Mouse (Mus musculus): ENCODE measurements around the gene Fam178b. TPM values are rescaled to one million over a fixed set of nuclear protein-coding genes. Genes with fewer than 3 reads are reported as not detected.
"Not testable (repeated sequence)": the region's sequence is repeated elsewhere in the genome, so short reads cannot be mapped to it uniquely, and the experiment has no call there.

Fam178b gene
- polyA plus RNA-seq, 1 experiment from 2014 or later = 1.1 TPM

DNA sequence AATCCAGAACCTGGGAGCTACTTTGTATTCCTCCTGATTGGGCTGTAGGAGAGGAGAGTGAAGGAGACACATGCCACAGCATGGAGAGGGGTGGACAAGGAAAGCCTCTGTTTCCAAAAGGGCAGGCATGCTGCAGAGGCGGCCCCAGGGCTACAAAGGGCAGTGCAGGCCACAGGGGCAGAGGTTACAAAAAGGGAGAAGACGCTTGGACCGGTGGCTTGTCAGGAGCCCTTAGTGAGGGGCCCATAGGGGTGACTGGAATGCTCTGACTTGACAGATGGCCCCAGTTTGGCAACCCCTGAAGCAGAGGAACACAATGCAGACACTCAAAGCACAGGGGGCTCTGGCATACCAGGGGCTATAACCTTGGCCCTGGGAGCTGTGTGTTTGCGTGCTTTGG is 51.6 kb downstream of the Fam178b start:
- Histone ChIP-seq H3K36me3 (ENCODE audit: control insufficient read depth, insufficient read depth, low read length) (no peaks in the 10 kb centered on the region), H3K27ac (ENCODE audit: low read length) (no peak overlapping the region), H3K4me3 (ENCODE audit: low read depth, low read length) (no peak overlapping the region), H3K9me3 (ENCODE audit: control insufficient read depth, low read depth, low read length) (no peaks in the 10 kb centered on the region), H3K4me1 (ENCODE audit: control insufficient read depth, insufficient read depth, low read length) (peaks cover 10% of the 10 kb centered on the region), H3K9ac (replicated peaks; ENCODE audit: low read depth, low read length) (no peak overlapping the region), H3K27me3 (ENCODE audit: control insufficient read depth, insufficient read depth, low read length) (no peaks in the 10 kb centered on the region), H3K4me2 (replicated peaks; ENCODE audit: low read depth, low read length) (no peak overlapping the region)
- WGBS = 36% methylated on average over 4 of the region's 4 CpGs
- no peak for ATAC-seq (ENCODE audit: insufficient number of reproducible peaks, insufficient read depth, low FRiP score, low read depth)

GRCm38 (mm10) chr1:36630053-36630739 is 52.8 kb downstream of the Fam178b start:
- Histone ChIP-seq H3K4me3 (ENCODE audit: low read depth, low read length) (no peak overlapping the region), H3K4me2 (replicated peaks; ENCODE audit: low read depth, low read length) (no peak overlapping the region), H3K27ac (ENCODE audit: low read length) (no peak overlapping the region), H3K4me1 (ENCODE audit: control insufficient read depth, insufficient read depth, low read length) (peaks cover 5% of the 10 kb centered on the region; the same call in 1 of the 2 replicates), H3K9ac (replicated peaks; ENCODE audit: low read depth, low read length) (no peak overlapping the region), H3K9me3 (ENCODE audit: control insufficient read depth, low read depth, low read length) (no peaks in the 10 kb centered on the region), H3K27me3 (ENCODE audit: control insufficient read depth, insufficient read depth, low read length) (no peaks in the 10 kb centered on the region), H3K36me3 (ENCODE audit: control insufficient read depth, insufficient read depth, low read length) (no peaks in the 10 kb centered on the region)
- ATAC-seq (ENCODE audit: insufficient number of reproducible peaks, insufficient read depth, low FRiP score, low read depth) = no peak
- 70% methylated on average over 3 of the region's 3 CpGs for WGBS

- Histone ChIP-seq H3K9ac (replicated peaks; ENCODE audit: low read depth, low read length) (no peak overlapping the region), H3K27ac (ENCODE audit: low read length) (no peak overlapping the region; the same call in 1 of the 2 replicates), H3K36me3 (ENCODE audit: control insufficient read depth, insufficient read depth, low read length) (no peaks in the 10 kb centered on the region), H3K27me3 (ENCODE audit: control insufficient read depth, insufficient read depth, low read length) (no peaks in the 10 kb centered on the region), H3K4me2 (replicated peaks; ENCODE audit: low read depth, low read length) (no peak overlapping the region), H3K9me3 (ENCODE audit: control insufficient read depth, low read depth, low read length) (no peaks in the 10 kb centered on the region), H3K4me1 (ENCODE audit: control insufficient read depth, insufficient read depth, low read length) (no peaks in the 10 kb centered on the region), H3K4me3 (ENCODE audit: low read depth, low read length) (no peak overlapping the region)
- no peak for ATAC-seq (ENCODE audit: insufficient number of reproducible peaks, insufficient read depth, low FRiP score, low read depth)
- 46% methylated on average over 8 of the region's 8 CpGs for WGBS
These were observed 54.4 kb downstream of the Fam178b start for GRCm38 (mm10) chr1:36628585-36628984.

DNA sequence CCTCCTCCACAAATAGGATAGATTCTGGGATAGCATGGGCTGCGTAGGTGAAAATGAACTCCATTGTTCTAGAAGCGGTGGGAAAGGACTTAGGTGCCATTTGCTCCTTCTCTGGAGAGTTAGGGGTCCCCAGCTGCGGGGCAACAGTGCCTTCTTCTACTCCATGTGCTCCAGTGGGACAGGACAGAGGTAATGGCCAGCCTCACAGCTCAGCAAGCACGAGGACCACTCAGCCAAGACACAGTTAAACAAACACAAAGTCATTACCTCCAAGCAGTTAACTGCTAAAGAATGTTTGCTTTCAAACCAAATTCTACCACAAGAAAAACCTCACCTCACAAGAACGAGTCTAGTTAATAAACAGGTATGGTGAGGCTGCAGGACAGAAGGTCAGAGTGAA is 57.5 kb downstream of the Fam178b start:
- H3K27ac ChIP-seq (ENCODE audit: low read length) = no peak overlapping the region
- no peak overlapping the region for H3K9ac ChIP-seq (replicated peaks; ENCODE audit: low read depth, low read length)
- no peak overlapping the region for H3K4me3 ChIP-seq (ENCODE audit: low read depth, low read length)
- 58% methylated on average over 5 of the region's 5 CpGs for WGBS
- H3K4me2 ChIP-seq (replicated peaks; ENCODE audit: low read depth, low read length) = no peak overlapping the region
- no peaks in the 10 kb centered on the region for H3K27me3 ChIP-seq (ENCODE audit: control insufficient read depth, insufficient read depth, low read length)
- H3K4me1 ChIP-seq (ENCODE audit: control insufficient read depth, insufficient read depth, low read length) = no peaks in the 10 kb centered on the region
- no peaks in the 10 kb centered on the region for H3K9me3 ChIP-seq (ENCODE audit: control insufficient read depth, low read depth, low read length)
- no peak for ATAC-seq (ENCODE audit: insufficient number of reproducible peaks, insufficient read depth, low FRiP score, low read depth)
- H3K36me3 ChIP-seq (ENCODE audit: control insufficient read depth, insufficient read depth, low read length) = no peaks in the 10 kb centered on the region

- H3K9me3 ChIP-seq (ENCODE audit: control insufficient read depth, low read depth, low read length); H3K27me3 ChIP-seq (ENCODE audit: control insufficient read depth, insufficient read depth, low read length); H3K36me3 ChIP-seq (ENCODE audit: control insufficient read depth, insufficient read depth, low read length); H3K27ac ChIP-seq (ENCODE audit: low read length); H3K4me2 ChIP-seq (replicated peaks; ENCODE audit: low read depth, low read length); H3K9ac ChIP-seq (replicated peaks; ENCODE audit: low read depth, low read length); ATAC-seq (ENCODE audit: insufficient number of reproducible peaks, insufficient read depth, low FRiP score, low read depth); H3K4me1 ChIP-seq (ENCODE audit: control insufficient read depth, insufficient read depth, low read length); H3K4me3 ChIP-seq (ENCODE audit: low read depth, low read length): not testable (repeated sequence)
- WGBS = 80% methylated on average over 5 of the region's 5 CpGs
These were observed 67.0 kb downstream of the Fam178b start for GRCm38 (mm10) chr1:36615958-36616357.

GRCm38 (mm10) chr1:36615188-36615587 is 67.8 kb downstream of the Fam178b start:
- no peaks in the 10 kb centered on the region for H3K9me3 ChIP-seq (ENCODE audit: control insufficient read depth, low read depth, low read length)
- WGBS = 62% methylated on average over 8 of the region's 8 CpGs
- H3K9ac ChIP-seq (replicated peaks; ENCODE audit: low read depth, low read length) = no peak overlapping the region
- H3K27me3 ChIP-seq (ENCODE audit: control insufficient read depth, insufficient read depth, low read length) = no peaks in the 10 kb centered on the region
- no peaks in the 10 kb centered on the region for H3K36me3 ChIP-seq (ENCODE audit: control insufficient read depth, insufficient read depth, low read length)
- no peak overlapping the region for H3K4me2 ChIP-seq (replicated peaks; ENCODE audit: low read depth, low read length)
- H3K27ac ChIP-seq (ENCODE audit: low read length) = no peak overlapping the region
- H3K4me3 ChIP-seq (ENCODE audit: low read depth, low read length) = no peak overlapping the region
- H3K4me1 ChIP-seq (ENCODE audit: control insufficient read depth, insufficient read depth, low read length) = no peaks in the 10 kb centered on the region
- ATAC-seq (ENCODE audit: insufficient number of reproducible peaks, insufficient read depth, low FRiP score, low read depth) = no peak

GRCm38 (mm10) chr1:36614584-36614983 is 68.4 kb downstream of the Fam178b start:
- Histone ChIP-seq H3K9ac (replicated peaks; ENCODE audit: low read depth, low read length) (no peak overlapping the region), H3K4me2 (replicated peaks; ENCODE audit: low read depth, low read length) (no peak overlapping the region), H3K4me1 (ENCODE audit: control insufficient read depth, insufficient read depth, low read length) (no peaks in the 10 kb centered on the region), H3K9me3 (ENCODE audit: control insufficient read depth, low read depth, low read length) (no peaks in the 10 kb centered on the region), H3K4me3 (ENCODE audit: low read depth, low read length) (no peak overlapping the region), H3K27me3 (ENCODE audit: control insufficient read depth, insufficient read depth, low read length) (no peaks in the 10 kb centered on the region), H3K36me3 (ENCODE audit: control insufficient read depth, insufficient read depth, low read length) (no peaks in the 10 kb centered on the region), H3K27ac (ENCODE audit: low read length) (no peak overlapping the region)
- no peak for ATAC-seq (ENCODE audit: insufficient number of reproducible peaks, insufficient read depth, low FRiP score, low read depth)
- 72% methylated on average over 1 of the region's 1 CpGs for WGBS

- no peaks in the 10 kb centered on the region for H3K4me1 ChIP-seq (ENCODE audit: control insufficient read depth, insufficient read depth, low read length)
- H3K9ac ChIP-seq (replicated peaks; ENCODE audit: low read depth, low read length) = no peak overlapping the region
- ATAC-seq (ENCODE audit: insufficient number of reproducible peaks, insufficient read depth, low FRiP score, low read depth) = no peak
- no peak overlapping the region for H3K4me2 ChIP-seq (replicated peaks; ENCODE audit: low read depth, low read length)
- H3K4me3 ChIP-seq (ENCODE audit: low read depth, low read length) = no peak overlapping the region
- 91% methylated on average over 10 of the region's 10 CpGs for whole genome bisulfite sequencing
- no peaks in the 10 kb centered on the region for H3K9me3 ChIP-seq (ENCODE audit: control insufficient read depth, low read depth, low read length)
- no peaks in the 10 kb centered on the region for H3K27me3 ChIP-seq (ENCODE audit: control insufficient read depth, insufficient read depth, low read length)
- H3K36me3 ChIP-seq (ENCODE audit: control insufficient read depth, insufficient read depth, low read length) = no peaks in the 10 kb centered on the region
- H3K27ac ChIP-seq (ENCODE audit: low read length) = no peak overlapping the region
These were observed 69.5 kb downstream of the Fam178b start for GRCm38 (mm10) chr1:36613374-36613895.

- WGBS = 71% methylated on average over 6 of the region's 6 CpGs
- Histone ChIP-seq H3K27me3 (ENCODE audit: control insufficient read depth, insufficient read depth, low read length) (no peaks in the 10 kb centered on the region), H3K4me3 (ENCODE audit: low read depth, low read length) (no peak overlapping the region), H3K4me2 (replicated peaks; ENCODE audit: low read depth, low read length) (no peak overlapping the region), H3K27ac (ENCODE audit: low read length) (no peak overlapping the region), H3K4me1 (ENCODE audit: control insufficient read depth, insufficient read depth, low read length) (0 out of 2 replicates have a peak, but pooled peaks cover 3% of the 10 kb centered on the region), H3K36me3 (ENCODE audit: control insufficient read depth, insufficient read depth, low read length) (no peaks in the 10 kb centered on the region), H3K9ac (replicated peaks; ENCODE audit: low read depth, low read length) (no peak overlapping the region), H3K9me3 (ENCODE audit: control insufficient read depth, low read depth, low read length) (no peaks in the 10 kb centered on the region)
- ATAC-seq (ENCODE audit: insufficient number of reproducible peaks, insufficient read depth, low FRiP score, low read depth) = no peak
These were observed 70.6 kb downstream of the Fam178b start for GRCm38 (mm10) chr1:36612362-36612761.
